Mouse (Mus musculus): ENCODE data around the gene Dcaf8.
A peak's percentile ranks its signal among the peaks of the same experiment; 100 is the strongest.

Gene Dcaf8

GRCm38 (mm10) chr1:172148279-172148954 lies 533 bp downstream of the Dcaf8 start:
- peak; percentile 70 for DNase-seq (ENCODE audit: low read depth, low spot score)

- DNase-seq (ENCODE audit: low read depth, low spot score): no peak
Measured at GRCm38 (mm10) chr1:172148955-172149815, 1.3 kb downstream of the Dcaf8 start.

GRCm38 (mm10) chr1:172154536-172154935 lies 6.7 kb downstream of the Dcaf8 start:
- DNase-seq (ENCODE audit: low read depth, low spot score): no peak

GRCm38 (mm10) chr1:172155518-172155917 lies 7.6 kb downstream of the Dcaf8 start:
- DNase-seq (ENCODE audit: low read depth, low spot score): no peak

- no peak for DNase-seq (ENCODE audit: low read depth, low spot score)
Measured at GRCm38 (mm10) chr1:172159970-172160369, 12.1 kb downstream of the Dcaf8 start.

- no peak for DNase-seq (ENCODE audit: low read depth, low spot score)
Measured at GRCm38 (mm10) chr1:172160508-172160907, 12.6 kb downstream of the Dcaf8 start.

- peak; percentile 51 for DNase-seq (ENCODE audit: low read depth, low spot score)
Measured at GRCm38 (mm10) chr1:172162009-172162408, 14.1 kb downstream of the Dcaf8 start.

GRCm38 (mm10) chr1:172162959-172163358 lies 15.1 kb downstream of the Dcaf8 start:
- DNase-seq (ENCODE audit: low read depth, low spot score): no peak

- DNase-seq (ENCODE audit: low read depth, low spot score): no peak
Measured at GRCm38 (mm10) chr1:172167911-172168310, 20.0 kb downstream of the Dcaf8 start.

GRCm38 (mm10) chr1:172169809-172170208 lies 21.9 kb downstream of the Dcaf8 start:
- no peak for DNase-seq (ENCODE audit: low read depth, low spot score)

- no peak for DNase-seq (ENCODE audit: low read depth, low spot score)
Measured at GRCm38 (mm10) chr1:172172381-172172780, 24.5 kb downstream of the Dcaf8 start.

GRCm38 (mm10) chr1:172173181-172173580 lies 25.3 kb downstream of the Dcaf8 start:
- no peak for DNase-seq (ENCODE audit: low read depth, low spot score)

GRCm38 (mm10) chr1:172177791-172178190 lies 29.9 kb downstream of the Dcaf8 start:
- DNase-seq (ENCODE audit: low read depth, low spot score): no peak

GRCm38 (mm10) chr1:172179102-172179501 lies 31.2 kb downstream of the Dcaf8 start:
- no peak for DNase-seq (ENCODE audit: low read depth, low spot score)

GRCm38 (mm10) chr1:172180881-172181280 lies 33.0 kb downstream of the Dcaf8 start:
- no peak for DNase-seq (ENCODE audit: low read depth, low spot score)

GRCm38 (mm10) chr1:172181777-172182176 lies 33.9 kb downstream of the Dcaf8 start:
- no peak for DNase-seq (ENCODE audit: low read depth, low spot score)

GRCm38 (mm10) chr1:172183056-172183455 lies 35.2 kb downstream of the Dcaf8 start:
- DNase-seq (ENCODE audit: low read depth, low spot score): peak; percentile 47

GRCm38 (mm10) chr1:172183915-172184314 lies 36.0 kb downstream of the Dcaf8 start:
- no peak for DNase-seq (ENCODE audit: low read depth, low spot score)

- DNase-seq (ENCODE audit: low read depth, low spot score): peak; percentile 52
Measured at GRCm38 (mm10) chr1:172186401-172187289, 38.8 kb downstream of the Dcaf8 start.

- DNase-seq (ENCODE audit: low read depth, low spot score): peak; percentile 51
Measured at GRCm38 (mm10) chr1:172188891-172189290, 41.0 kb downstream of the Dcaf8 start.

GRCm38 (mm10) chr1:172191578-172191977 lies 43.7 kb downstream of the Dcaf8 start:
- DNase-seq (ENCODE audit: low read depth, low spot score): no peak

- no peak for DNase-seq (ENCODE audit: low read depth, low spot score)
Measured at GRCm38 (mm10) chr1:172192217-172192616, 44.3 kb downstream of the Dcaf8 start.

Measured in R1 (cell line).